Mouse (Mus musculus): Measurements from ENCODE around the gene Pbxip1.

The Pbxip1 gene

DNA sequence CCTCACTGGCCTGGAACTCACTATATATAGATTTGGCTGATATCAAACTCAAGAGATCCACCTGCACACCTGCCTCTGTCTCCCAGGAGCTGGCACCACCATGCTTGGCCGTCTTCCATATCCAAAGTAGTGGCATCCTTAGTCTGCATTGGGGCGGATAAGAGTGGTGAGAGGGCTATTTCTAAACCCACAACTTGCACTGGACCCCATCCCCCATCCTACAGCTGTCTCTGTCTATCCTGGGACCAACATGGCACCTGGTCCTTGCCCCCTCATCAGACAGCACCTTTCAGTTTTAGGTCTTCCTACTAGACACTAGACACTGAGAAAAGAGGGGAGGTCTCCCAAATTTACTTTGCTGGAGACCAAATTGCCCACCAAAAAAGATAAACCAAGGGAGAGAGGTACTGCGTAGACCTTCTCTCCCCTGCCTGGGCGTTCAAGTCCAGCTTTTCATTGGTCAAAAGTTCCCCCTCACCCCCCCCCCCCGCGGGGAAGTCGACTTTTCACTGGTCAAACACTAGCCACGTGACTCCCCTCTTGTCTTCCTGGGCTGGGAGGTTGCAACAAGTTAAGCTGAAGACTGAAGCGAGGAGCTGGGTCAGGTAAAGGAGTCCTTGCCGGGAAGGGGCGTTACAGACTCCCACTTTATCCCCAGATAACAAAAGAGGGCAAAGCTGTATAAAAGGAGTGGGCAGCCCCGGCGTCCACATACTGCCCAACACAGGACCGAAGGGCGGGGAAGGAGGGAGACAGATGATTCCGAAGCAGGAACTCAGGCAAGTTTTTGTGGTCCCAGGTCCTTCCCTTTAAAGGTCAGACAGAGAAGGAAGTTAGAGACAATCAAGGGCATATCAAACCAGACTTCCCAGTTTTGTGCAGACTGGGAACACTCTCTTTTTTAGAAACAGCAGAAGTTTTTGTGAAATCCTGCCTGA, at the start of gene Pbxip1:
TSS of gene Pbxip1 (plus strand) at position 531 of the 938 bp plus-strand sequence.
- peak; percentile 93 for DNase-seq (ENCODE audit: low read depth)

DNA sequence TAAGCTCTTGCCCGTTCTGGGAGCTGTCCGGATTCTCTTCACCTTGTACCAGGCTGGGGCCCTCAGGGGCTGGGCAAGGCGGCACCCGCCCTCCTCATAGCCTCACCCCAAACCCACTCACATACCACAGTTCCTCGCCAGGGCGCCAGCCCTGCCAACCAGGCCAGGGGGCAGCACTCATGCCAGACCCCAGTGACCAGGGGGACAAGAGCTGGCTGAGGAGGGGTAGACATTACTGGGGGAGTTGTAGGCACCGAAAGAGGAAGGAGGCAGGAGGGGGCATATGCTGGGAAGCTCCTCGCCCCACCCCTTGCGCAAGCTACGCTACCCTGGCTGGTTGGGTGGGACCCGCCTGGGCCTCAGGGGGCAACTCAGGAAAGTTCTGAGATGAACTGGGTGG, 48.9 kb upstream of the Pbxip1 start:
- no peak for DNase-seq (ENCODE audit: low read depth)

DNA sequence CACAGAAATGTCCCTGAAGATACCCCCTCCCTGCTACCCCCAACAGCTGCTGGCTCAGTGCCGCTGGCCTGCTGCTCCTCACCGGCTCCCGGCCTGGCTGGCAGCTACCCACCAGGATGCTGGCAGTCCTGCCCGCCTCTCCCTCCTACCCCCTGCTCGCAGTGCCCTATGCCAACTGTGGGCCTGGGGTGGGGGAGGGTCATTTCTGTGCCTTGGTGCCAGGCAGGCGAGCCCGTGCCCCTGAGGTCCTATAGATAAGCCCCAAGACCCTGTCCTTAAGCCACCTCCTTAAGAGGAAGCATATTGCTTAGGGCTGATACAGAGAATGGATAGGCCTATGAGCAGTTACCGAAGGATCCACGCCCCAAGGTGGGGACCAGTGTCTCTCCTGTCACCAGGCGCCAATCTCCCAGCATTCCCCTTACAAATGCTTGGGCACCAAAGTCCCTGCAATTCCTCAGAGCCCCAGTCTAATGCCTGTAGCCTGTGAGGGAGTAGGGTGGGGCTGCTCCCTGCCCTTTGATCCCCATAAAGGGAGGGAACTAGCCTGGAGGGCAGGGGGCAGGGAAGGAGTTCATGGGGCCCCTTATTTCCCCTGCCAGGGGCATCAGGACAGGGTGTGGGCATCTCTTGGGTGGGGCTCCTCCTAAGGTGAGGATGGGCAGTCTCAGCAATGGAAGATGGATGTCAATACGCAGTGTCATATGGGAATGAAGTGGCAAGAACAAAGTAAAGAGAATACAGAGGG, 48.2 kb upstream of the Pbxip1 start:
- DNase-seq (ENCODE audit: low read depth) = no peak

DNA sequence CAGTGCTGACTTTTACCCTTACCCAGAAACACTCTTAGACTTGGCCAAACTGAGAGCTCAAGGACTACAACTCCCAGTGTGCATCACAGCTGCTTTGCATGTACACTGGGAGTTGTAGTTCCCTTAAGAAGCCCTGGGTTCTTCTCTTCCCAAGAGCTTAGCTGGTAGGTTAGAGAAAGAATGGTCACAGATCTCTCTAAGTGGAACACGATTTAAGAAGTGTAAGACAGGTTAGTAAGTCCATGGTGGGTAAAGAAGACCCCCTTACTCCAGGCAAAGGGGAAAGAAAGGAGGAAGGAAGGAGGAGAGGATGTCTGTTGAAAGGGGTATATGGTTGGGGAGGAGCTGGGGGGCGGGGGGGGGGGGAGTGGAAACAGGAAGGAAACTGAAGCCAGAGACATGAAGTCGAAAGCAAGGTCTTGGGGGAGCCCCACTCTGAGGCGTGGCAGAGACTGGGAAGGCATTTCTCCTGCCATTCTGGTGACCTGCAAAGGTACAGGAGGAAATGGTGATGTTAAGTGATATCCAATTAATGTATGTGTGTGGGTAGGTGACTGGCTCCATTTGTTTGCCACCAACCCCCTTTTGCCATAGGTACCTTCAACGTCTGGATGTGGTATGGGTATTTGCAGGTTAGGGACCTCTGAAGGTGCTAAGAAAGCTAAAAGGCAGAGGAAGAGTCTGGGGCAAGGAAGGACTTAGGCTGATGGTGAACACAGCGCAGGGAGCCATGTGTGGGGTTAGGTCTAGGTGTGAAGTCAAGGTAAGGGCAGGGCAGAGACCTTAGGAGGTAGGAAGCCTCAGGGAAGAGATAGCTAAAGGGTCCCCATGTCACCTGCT, 47.4 kb upstream of the Pbxip1 start:
- DNase-seq (ENCODE audit: low read depth) = peak; percentile 69

DNA sequence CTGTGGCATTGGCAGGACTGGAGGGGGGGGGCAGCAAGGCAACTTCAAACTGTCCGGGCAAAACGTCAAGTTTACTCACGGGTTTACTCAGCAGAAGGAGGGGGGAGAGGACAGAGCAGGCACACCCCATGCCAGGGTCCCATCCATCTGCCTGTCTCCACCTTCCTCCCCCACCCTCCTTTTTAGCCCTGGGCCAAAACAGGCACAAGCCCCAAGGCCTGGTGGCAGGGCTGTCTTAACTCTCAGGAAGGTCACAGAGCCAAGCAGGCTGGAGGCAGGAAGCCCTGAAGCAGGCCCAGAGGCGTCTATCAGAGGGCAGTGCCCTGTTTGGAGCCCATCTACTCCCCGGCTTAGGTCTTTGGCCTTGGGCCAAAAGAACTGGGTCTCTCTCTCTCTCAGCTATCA, 46.4 kb upstream of the Pbxip1 start:
- DNase-seq (ENCODE audit: low read depth) = peak; percentile 50

DNA sequence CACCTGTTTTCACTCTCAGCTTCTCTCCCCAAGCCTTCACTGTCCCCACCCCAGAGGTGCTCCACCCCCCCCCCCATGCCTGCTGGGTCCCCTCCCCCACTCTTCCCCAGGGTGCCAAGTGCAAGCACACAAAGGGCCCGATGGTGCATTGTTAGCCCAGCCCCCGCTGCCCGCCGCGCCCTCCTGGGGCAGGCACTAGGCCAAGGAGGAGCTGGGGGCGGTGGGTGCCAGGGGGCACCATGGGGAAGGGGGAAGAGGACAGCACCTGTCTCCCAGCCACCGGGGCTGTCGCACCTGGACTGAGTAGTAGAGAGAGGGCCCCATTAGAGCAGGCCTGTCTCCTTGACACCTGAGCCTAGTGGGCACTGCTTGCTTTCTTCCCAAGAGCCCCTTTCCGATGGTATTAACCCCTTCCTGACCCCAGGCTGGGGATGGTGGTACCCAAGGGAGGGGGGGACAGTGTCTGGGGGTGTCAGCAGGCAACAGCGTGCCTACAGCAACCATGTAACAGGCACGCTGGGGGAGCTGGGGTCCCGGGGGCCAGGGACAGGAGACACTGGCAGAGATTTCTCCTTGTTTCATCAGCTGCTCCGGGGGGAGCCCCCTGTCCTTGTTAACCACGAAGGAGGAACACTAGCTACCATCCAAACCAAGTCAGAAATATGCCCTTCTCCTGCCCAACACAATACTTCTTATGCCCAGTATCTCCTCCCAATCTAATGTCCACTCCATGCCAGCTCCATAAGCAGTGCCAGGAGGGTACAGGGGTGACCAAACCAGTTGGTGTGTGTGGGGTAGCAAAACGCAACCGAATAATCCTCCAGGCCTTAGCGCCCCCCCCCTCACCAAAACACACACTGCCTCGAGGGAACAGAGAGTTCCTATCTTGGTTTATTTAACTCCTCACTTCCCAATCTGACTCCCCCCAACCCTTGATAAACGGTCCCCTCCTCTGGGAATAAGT, 45.5 kb upstream of the Pbxip1 start:
- DNase-seq (ENCODE audit: low read depth) = peak; percentile 55

DNA sequence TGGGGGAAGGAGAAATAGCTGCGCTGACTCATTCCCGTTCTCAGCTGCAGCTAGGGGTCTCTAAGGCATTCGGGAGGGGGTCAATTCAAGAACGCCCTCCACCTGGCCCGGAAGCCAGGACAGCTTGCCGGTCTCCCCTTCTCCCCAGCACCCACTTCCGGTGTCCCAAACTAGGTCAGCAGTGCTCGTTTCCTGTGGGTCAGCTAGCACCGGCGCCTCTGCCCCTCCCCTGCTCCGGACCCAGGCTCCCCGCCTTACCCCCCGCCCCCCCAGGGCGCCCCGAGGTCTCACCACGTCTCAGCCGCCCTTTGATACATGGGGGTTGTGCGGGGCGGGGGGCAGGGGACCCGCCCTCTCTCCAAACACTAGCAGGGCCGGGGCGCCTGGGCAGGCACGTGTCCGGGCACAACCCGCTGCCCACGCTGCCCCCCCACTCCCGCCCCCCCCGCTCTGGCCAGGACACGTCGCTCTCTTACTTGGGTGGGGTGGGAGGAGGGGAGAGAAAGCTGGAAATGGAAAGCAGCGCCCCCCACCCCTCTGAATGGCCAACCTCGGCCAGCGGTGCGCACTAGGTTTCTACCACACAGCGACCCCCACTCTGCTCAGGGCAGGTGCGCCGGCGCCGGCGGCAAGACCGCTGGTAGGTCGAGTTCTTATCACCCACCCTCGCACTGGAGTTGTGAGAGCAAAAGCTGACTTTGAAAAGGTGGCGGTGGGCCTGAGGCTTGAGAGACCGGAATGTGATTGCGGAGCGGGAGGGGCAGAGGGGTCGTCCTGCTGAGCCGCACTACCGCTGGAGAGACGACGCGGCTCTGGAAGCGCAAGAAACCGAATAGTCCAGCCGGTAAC, 44.6 kb upstream of the Pbxip1 start:
- peak; percentile 70 for DNase-seq (ENCODE audit: low read depth)

DNA sequence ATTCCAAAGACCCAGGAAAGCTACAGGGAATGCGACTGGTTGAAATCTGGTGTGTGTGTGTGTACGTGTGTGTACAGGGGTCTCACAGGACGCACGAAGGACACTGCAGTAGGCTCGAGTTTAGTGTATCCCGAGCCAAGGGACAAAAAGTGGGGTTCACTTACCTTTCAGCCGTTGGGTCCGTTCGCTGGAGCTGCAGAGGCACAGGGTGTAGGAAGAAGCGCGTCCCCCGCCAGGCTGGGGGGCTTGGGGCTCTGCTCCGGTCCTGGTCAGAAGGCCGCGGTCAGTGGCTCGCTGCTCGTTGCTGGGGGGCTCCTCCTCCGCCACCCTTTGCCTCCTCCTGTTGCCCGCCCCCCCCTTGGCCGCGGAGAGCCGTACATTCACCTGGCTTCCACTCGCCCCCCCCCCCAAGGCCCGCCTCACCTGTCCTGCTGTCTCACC, 43.6 kb upstream of the Pbxip1 start:
- DNase-seq (ENCODE audit: low read depth) = peak; percentile 45

DNA sequence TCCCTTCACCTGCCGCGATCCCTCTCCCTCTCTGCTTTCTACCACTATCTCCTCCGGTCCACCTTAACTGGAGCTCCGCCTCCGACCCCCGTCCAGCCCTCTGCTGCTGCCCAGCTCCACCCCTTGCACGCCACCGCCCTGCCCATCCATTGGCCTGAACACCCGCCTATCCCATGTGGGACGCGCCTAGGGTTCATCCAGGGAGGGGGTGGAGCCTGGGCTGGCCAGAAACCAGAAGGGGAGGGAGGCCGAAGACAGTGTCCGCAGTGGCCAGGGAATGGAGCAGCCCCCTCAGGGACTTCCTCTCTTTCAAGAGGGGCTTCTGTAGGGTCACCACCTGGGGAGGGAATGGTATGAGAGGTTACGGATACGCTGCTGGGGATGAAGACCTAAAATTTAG, 42.9 kb upstream of the Pbxip1 start:
- DNase-seq (ENCODE audit: low read depth) = peak; percentile 99

DNA sequence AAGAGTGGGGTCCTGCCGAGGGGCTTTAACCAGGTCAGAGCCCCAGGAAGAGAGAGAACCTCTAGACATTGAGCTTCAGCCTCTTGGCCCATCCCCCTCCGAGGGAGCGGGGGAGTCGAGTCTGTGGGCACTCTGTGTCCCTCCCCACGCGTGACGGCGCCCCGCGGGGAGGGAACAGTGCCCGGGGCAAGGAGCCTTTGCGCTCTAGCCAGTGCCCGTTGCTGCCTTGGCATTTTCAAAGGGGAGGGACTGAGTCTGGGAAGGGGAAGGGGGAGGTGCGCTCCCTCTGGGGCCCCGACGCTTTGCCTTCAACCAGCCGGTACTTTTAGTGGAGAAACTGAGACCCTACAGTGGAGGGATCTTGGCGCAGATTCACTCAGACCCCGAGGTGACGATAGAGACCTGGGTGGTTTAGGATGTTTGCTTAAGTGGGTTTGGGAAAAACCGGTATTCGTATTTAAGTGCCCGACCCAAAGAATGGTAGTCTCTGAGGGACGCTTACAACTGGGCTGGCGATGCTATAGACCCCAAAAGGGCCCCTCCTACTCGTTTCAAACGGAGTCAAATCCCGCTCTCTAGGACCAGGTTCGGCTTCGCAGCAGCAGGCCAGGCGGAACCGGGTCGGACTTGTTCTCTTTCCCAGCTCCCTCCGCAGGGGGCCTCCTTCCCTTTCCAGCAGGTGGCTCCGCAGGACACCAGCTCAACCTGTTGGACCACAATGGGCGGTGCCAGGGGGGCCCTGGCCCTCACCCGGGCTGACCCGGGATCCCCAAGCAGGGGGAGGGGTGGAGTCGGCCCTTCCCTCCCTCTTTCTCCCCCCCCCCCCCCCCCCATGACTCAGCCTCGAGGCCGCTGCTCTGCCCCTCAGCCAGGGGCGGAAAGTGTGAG, 42.3 kb upstream of the Pbxip1 start, which contains the start of gene Zbtb7b:
TSS of gene Zbtb7b (minus strand) at position 771 of the 888 bp plus-strand sequence.
- DNase-seq (ENCODE audit: low read depth) = peak; percentile 93

DNA sequence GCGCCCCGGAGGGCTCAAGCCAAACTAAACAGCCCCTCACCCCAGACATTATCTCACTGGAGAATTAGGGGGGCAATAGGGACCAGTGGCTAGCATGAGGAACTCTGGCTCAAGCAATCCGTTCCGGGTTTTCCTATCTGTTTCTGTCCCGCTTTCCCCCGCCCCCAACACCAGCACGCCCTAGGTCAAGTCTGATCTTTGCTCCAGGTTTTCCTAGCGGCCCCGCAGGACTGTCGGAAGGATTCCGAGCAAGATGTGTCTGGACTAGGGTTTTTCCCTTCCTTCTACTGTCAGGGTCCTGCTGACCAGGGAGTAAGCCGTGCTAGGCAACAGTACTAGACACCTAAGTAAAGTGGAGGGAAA, 41.6 kb upstream of the Pbxip1 start:
- DNase-seq (ENCODE audit: low read depth) = no peak

DNA sequence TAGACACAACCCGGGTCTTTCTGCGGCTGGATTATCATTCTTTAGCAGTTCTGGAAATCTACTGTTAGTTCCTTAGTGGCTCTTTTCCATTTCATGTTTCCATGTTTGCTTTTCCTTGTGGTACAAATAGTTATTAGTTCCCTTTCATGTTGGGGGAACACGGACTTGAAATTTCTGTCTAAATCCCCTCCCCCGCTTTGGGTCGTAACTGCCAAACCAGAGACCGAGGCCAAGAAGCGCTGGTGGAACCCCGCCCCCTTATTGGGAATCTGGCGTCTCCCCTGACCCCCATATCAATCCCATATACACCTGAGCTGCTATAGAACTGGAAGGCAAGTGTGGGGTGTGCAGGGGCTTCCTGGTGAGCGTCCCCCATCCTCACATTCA, 41.1 kb upstream of the Pbxip1 start:
- peak; percentile 35 for DNase-seq (ENCODE audit: low read depth)

DNA sequence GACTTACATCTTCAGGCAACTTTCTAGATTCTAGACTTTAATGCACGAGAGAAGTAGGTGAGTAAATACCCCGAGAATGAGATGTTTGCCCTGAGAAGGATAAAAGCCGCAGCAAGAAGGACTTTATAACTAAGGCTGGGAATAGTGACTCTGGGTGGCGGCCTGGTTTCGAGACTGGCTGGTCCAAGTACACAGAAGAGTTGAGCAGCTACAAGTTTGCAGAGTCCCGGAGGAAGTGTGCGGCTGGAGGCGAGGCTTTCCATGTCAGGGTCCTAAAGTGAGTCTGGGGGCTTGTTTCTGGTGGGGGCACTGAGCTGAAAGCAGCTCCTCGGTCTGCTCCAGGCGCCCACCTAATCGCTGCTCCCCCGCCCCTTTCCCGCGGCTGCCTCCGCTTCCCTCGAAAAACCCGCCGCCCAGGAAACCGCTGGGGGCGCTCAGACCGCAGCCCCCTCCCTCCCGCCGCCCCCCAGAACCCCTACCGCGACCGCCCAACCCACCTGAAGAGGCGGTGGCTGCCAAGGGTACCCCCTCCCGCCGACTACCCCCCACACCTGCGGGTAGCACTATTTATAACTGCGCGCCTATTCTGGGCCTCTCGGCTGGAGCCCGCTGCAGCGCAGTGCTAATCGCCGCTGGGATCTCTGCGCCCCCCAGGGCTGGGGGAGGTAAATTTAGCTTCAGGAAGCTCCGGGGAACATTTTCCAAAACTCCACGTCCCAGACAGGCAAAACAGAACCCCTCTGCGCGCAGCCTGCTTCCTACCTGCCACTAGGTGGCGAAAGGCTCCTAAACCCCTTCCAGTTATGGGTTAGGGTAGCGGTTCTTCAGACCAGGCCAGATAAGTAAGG, 40.5 kb upstream of the Pbxip1 start:
- peak; percentile 83 for DNase-seq (ENCODE audit: low read depth)

DNA sequence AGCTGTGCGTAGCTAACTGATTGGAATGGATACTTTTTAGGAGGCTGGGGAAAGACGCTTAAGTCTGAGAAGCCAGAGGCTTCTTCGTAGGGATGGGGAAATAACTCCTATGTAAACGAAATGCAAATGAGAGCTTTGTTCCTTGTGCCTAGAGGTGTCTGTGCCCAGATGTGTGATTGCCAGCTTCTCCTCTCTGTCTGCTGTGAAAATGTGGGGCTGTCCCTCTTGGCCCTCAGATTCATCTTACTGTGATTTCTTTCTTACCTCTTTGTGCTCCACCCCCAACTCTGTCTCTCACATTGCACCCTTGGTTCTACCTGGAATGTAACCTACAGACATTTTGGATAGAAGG, 39.9 kb upstream of the Pbxip1 start:
- no peak for DNase-seq (ENCODE audit: low read depth)

DNA sequence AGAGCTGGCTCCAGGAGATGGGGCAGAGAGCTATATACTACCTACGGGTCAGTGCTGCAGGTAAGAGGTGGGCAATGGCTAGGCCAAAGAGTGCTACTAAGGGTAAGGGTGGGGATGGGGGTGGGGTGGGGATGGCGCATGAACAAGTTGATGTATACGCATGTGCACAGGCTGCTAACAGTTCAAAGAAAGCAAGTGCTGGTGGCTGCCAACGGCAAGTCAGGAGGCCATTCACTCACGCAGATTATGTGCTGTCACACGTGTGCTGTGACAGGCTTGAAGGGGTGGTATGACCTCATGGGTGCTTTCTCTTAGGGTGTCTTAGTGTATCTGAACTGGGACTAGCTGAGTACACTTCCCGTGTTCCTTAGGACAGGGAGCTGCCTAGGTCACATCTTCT, 35.2 kb upstream of the Pbxip1 start:
- DNase-seq (ENCODE audit: low read depth) = no peak

DNA sequence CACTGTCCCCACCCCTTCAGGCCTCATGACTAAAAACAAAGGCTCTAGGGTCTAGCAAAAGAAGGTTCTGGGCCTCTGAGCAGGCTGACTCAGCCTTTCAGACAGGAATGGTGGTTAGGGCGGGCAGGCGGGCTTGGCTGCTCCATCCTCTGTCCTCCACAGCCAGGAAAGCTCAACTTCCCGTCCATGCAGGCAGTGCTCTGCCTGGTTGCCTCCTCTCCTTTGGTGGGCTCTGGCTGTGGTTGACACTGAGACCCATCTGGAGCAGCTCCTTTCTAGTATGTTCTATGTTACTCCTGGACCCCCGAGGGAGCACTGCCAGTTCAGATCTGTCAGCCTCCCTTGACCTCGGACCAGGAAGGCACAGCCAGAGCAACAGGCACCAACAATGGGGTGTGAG, 33.8 kb upstream of the Pbxip1 start, which contains the start of gene Lenep:
TSS of gene Lenep (minus strand) at position 101 of the 400 bp plus-strand sequence.
- no peak for DNase-seq (ENCODE audit: low read depth)

DNA sequence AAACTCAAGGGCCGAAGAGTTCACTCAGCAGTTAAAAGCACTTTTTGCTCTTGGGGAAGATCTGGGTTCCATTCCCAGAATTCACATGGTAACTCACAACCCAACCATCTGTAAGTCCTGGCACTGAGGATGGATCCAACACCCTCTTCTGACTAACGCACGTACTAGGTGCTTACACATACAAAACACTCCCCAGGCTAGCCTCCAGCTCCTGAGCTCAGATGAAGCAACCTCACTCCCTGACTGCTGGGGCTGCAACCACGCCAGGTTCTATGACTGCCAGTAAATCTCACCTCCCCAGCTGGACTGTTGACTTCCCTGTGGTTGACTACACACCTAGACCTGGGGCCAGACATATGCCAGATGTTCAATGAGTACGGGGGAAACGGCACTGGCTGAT, 29.6 kb upstream of the Pbxip1 start:
- no peak for DNase-seq (ENCODE audit: low read depth)

DNA sequence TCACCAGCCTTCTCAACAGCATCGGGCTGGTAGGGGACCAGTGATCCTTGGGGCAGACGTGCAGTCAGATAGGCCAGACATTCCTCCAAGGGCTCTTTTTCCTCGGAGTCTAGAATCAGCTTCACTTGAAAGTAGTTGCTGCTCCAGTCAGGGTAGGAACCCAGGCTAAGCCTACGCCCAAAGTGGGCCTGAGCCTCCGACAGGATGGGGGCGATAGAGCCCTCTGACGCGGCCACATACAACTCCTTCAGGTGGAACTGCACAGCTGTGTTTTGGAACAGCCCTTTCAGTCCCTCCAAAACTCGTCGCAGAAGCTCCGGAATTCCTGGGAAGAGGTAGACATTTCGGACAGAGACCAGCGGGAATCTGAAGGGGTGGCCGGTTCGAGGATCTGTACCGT, 28.1 kb upstream of the Pbxip1 start:
- no peak for DNase-seq (ENCODE audit: low read depth)
